Mouse (Mus musculus): ENCODE measurements at regions not wholly inside any gene's neighbourhood (a gene's known extent, or its start where the extent isn't known, plus 50 kb on each side); places are given as distances from the start of the nearest gene placed in this dataset.

DNA sequence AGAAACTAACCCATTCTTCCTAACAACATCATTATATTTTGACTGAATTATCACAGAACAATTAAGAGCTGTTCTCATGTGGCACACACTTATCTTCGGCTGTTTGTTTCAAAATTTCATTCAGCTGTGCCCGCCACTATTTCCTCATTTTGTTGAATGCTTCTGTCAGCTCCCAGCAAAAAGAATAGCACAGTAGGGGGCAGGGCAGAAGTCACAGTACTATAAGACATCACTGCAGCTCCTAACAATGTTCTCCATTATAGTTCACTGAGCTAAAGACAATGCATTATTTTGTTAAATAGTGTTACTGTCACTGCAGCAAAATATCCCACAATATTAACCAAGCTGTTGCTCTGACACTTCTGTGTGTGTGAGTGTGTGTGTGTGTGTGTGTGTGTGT lies 465.7 kb downstream of the Kctd12 start:
- TF ChIP-seq CTCF (IDR thresholded peaks at IDR 0.05; ENCODE audit: borderline replicate concordance, insufficient read depth, low read depth, low read length) (no peak), POLR2A (IDR thresholded peaks at IDR 0.05; ENCODE audit: borderline replicate concordance, insufficient read depth, low read length) (no peak)

All from cerebellum, adult 2 months (tissue).